In genomic region chr8:69654358-69654981, GRCm38 (mm10) we compare ENCODE assay signal across 8 mouse cellular contexts. TPM values are rescaled to one million over a fixed set of nuclear protein-coding genes. Genes with fewer than 3 reads are reported as not detected.
DNase-seq lines count a peak whose midpoint lies in the region; ATAC-seq lines count a peak whose summit lies in the region.

TSS of gene Zfp964 (plus strand) at chr8:69654479.

- H3K27ac ChIP-seq in forebrain, embryonic 11.5 days (ENCODE audit: low read depth, low read length): peak within 1 kb of the TSS; percentile 81
- H3K27ac ChIP-seq in heart, embryonic 16.5 days (ENCODE audit: low read length): peak within 1 kb of the TSS; percentile 84
- H3K27ac ChIP-seq in liver, embryonic 15.5 days (replicated peaks): peak within 1 kb of the TSS; percentile 69
- H3K27ac ChIP-seq in neural tube, embryonic 12.5 days: no peak within 1 kb of the TSS

- H3K4me1 ChIP-seq in forebrain, embryonic 11.5 days (replicated peaks; ENCODE audit: control insufficient read depth, insufficient read depth, low read length): peaks cover 6% of the 10 kb centered on the region; the same call in 1 of the 2 replicates
- peaks cover 5% of the 10 kb centered on the region; the same call in 1 of the 2 replicates for H3K4me1 ChIP-seq in heart, embryonic 16.5 days (ENCODE audit: control insufficient read depth, insufficient read depth, low read length)
- H3K4me1 ChIP-seq in liver, embryonic 15.5 days (replicated peaks): peaks cover 6% of the 10 kb centered on the region
- H3K4me1 ChIP-seq in neural tube, embryonic 12.5 days: 0 out of 2 replicates have a peak, but pooled peaks cover 4% of the 10 kb centered on the region

- H3K36me3 ChIP-seq in forebrain, embryonic 11.5 days (ENCODE audit: control insufficient read depth, insufficient read depth, low read length): no peaks in the 10 kb centered on the region
- no peaks in the 10 kb centered on the region for H3K36me3 ChIP-seq in heart, embryonic 16.5 days (ENCODE audit: control insufficient read depth, insufficient read depth)
- H3K36me3 ChIP-seq in liver, embryonic 15.5 days (replicated peaks): no peaks in the 10 kb centered on the region
- peaks cover under 1% of the 10 kb centered on the region for H3K36me3 ChIP-seq in neural tube, embryonic 12.5 days

- peak within 1 kb of the TSS; percentile 90 for H3K4me2 ChIP-seq in forebrain, embryonic 11.5 days (ENCODE audit: low read depth, low read length, severe bottlenecking)
- H3K4me2 ChIP-seq in heart, embryonic 16.5 days (ENCODE audit: low read depth, low read length): peak within 1 kb of the TSS; percentile 96
- peak within 1 kb of the TSS; percentile 75 for H3K4me2 ChIP-seq in liver, embryonic 15.5 days
- peak within 1 kb of the TSS; percentile 83 for H3K4me2 ChIP-seq in neural tube, embryonic 12.5 days (replicated peaks)

- peak; percentile 47 to 69 for DNase-seq in CD8-positive naive resting alpha-beta T cell, adult 2 months (ENCODE audit: low read depth in 2 of 2, low spot score in 2 of 2)
- peak; percentile 60 for DNase-seq in c-Kit-positive CD71-positive TER-119-negative erythroid progenitor cells, embryonic 14.5 days (ENCODE audit: low read depth)
- DNase-seq in forebrain, embryonic 11.5 days (ENCODE audit: low spot score): peak; percentile 95
- DNase-seq in kidney, postnatal 36 days: peak; percentile 95 to 96
- peak; percentile 91 for DNase-seq in telencephalon, adult 2 months (ENCODE audit: low read depth, low spot score)

- no peaks in the 10 kb centered on the region for H3K27me3 ChIP-seq in forebrain, embryonic 11.5 days (ENCODE audit: control insufficient read depth, insufficient read depth, low read length)
- no peaks in the 10 kb centered on the region for H3K27me3 ChIP-seq in heart, embryonic 16.5 days (ENCODE audit: control insufficient read depth, insufficient read depth, low read length)
- H3K27me3 ChIP-seq in liver, embryonic 15.5 days: peaks cover 34% of the 10 kb centered on the region
- no peaks in the 10 kb centered on the region for H3K27me3 ChIP-seq in neural tube, embryonic 12.5 days (replicated peaks)

- H3K4me3 ChIP-seq in forebrain, embryonic 11.5 days (ENCODE audit: low read depth, low read length): peak within 1 kb of the TSS; percentile 55
- peak within 1 kb of the TSS; percentile 63 for H3K4me3 ChIP-seq in heart, embryonic 16.5 days (ENCODE audit: low read length)
- peak within 1 kb of the TSS; percentile 57 for H3K4me3 ChIP-seq in liver, embryonic 15.5 days (replicated peaks)
- H3K4me3 ChIP-seq in neural tube, embryonic 12.5 days: peak within 1 kb of the TSS; percentile 61

- H3K9me3 ChIP-seq in forebrain, embryonic 11.5 days (ENCODE audit: control insufficient read depth, low read length): no peaks in the 10 kb centered on the region
- no peaks in the 10 kb centered on the region for H3K9me3 ChIP-seq in heart, embryonic 16.5 days (replicated peaks; ENCODE audit: control insufficient read depth, low read length)
- H3K9me3 ChIP-seq in liver, embryonic 15.5 days (replicated peaks): no peaks in the 10 kb centered on the region
- no peaks in the 10 kb centered on the region for H3K9me3 ChIP-seq in neural tube, embryonic 12.5 days

- WGBS in forebrain, embryonic 11.5 days: under 1% methylated on average over 55 of the region's 55 CpGs
- 0% methylated on average over 55 of the region's 55 CpGs for WGBS in heart, embryonic 16.5 days
- 1% methylated on average over 55 of the region's 55 CpGs for WGBS in liver, embryonic 15.5 days (ENCODE audit: insufficient replicate concordance)
- WGBS in neural tube, embryonic 12.5 days: under 1% methylated on average over 55 of the region's 55 CpGs

- ATAC-seq in forebrain, embryonic 11.5 days (replicated peaks; ENCODE audit: low FRiP score): peak; percentile 99
- peak; percentile 100 for ATAC-seq in heart, embryonic 16.5 days (replicated peaks; ENCODE audit: extremely low read depth, insufficient read depth, low FRiP score)
- peak; percentile 91 for ATAC-seq in liver, embryonic 15.5 days (ENCODE audit: insufficient read depth)
- ATAC-seq in neural tube, embryonic 12.5 days (ENCODE audit: low FRiP score, low read depth): peak; percentile 99

- peak within 1 kb of the TSS; percentile 84 for H3K9ac ChIP-seq in forebrain, embryonic 11.5 days (ENCODE audit: low read length)
- H3K9ac ChIP-seq in heart, embryonic 16.5 days (ENCODE audit: low read length): peak within 1 kb of the TSS; percentile 78
- peak within 1 kb of the TSS; percentile 30; the same call in 1 of the 2 replicates for H3K9ac ChIP-seq in liver, embryonic 15.5 days
- peak within 1 kb of the TSS; percentile 76 for H3K9ac ChIP-seq in neural tube, embryonic 12.5 days

RNA-seq across cellular contexts. Expression of gene Zfp964, which starts in this region (rescaled TPM):
- 2.8 and 3.0 TPM in 2 replicates for polyA plus RNA-seq in forebrain, embryonic 11.5 days (2014; fragmentation: Nextera tagmentation; extraction: Ambion mirVana)
- polyA plus RNA-seq in heart, embryonic 16.5 days (2015; fragmentation: Nextera tagmentation; extraction: Ambion mirVana): 1.2 TPM in 2 replicates
- 0.44 and 0.54 TPM in 2 replicates for polyA plus RNA-seq in liver, embryonic 15.5 days (2015; fragmentation: Nextera tagmentation; extraction: Ambion mirVana)
- polyA plus RNA-seq in neural tube, embryonic 12.5 days (2016; fragmentation: Nextera tagmentation; extraction: Ambion mirVana): 2.5 and 3.2 TPM in 2 replicates

Comparison
In these comparisons a context has a peak if more than half of its experiments do, and no peak if none do; other contexts are left out.
1. Peak in ATAC-seq, H3K4me3 ChIP-seq, H3K27ac ChIP-seq, H3K9ac ChIP-seq and H3K4me2 ChIP-seq in liver, embryonic 15.5 days; RNA of the gene not detected or under 1 TPM.
2. H3K9ac ChIP-seq: peak in every context shown above with its lines; median percentile 84 in forebrain, embryonic 11.5 days; 78 in heart, embryonic 16.5 days; 76 in neural tube, embryonic 12.5 days; 30 in liver, embryonic 15.5 days.